Mouse (Mus musculus) ES-Bruce4 (cell line): ENCODE results near the gene Adamts20. TPM values are rescaled to one million over a fixed set of nuclear protein-coding genes. Genes with fewer than 3 reads are reported as not detected.

Experiments used
- H3K27ac ChIP-seq: 2 replicates; pipeline ENCODE4 v1.5.1; 2012; ENCODE audit warnings: low read length, inconsistent platforms; ENCODE audit not compliant: insufficient read depth
- H3K27me3 ChIP-seq: 2 replicates; pipeline ENCODE4 v1.6.1; 2012; ENCODE audit warnings: mild to moderate bottlenecking, low read length, inconsistent platforms; ENCODE audit not compliant: control insufficient read depth, poor library complexity, insufficient read depth, severe bottlenecking
- H3K36me3 ChIP-seq: 2 replicates; pipeline ENCODE4 v1.6.1; 2012; ENCODE audit warnings: inconsistent platforms, mild to moderate bottlenecking, low read length, moderate library complexity; ENCODE audit not compliant: control insufficient read depth, poor library complexity, insufficient read depth, severe bottlenecking
- H3K4me1 ChIP-seq: one replicate; pipeline ENCODE4 v1.8.1; 2011; ENCODE audit warnings: low read length; ENCODE audit not compliant: control insufficient read depth, insufficient read depth
- H3K4me3 ChIP-seq: 2 replicates; pipeline ENCODE4 v1.5.1; 2011; ENCODE audit warnings: low read depth, mild to moderate bottlenecking, low read length
- H3K9ac ChIP-seq: 2 replicates; pipeline ENCODE4 v1.6.1; 2012; ENCODE audit warnings: low read depth, mild to moderate bottlenecking, inconsistent platforms; ENCODE audit not compliant: poor library complexity, severe bottlenecking
- H3K9me3 ChIP-seq: replicated peaks from 2 replicates; pipeline ENCODE4 v1.6.1; 2012; ENCODE audit warnings: mild to moderate bottlenecking, low read length, inconsistent platforms; ENCODE audit not compliant: control insufficient read depth, poor library complexity, insufficient read depth, severe bottlenecking
- CTCF ChIP-seq: IDR thresholded peaks from one replicate; pipeline ENCODE4 v1.8.1; 2011; ENCODE audit warnings: low read depth, low read length
- EP300 ChIP-seq: IDR thresholded peaks from 2 replicates; pipeline ENCODE4 v1.6.1; 2011; ENCODE audit warnings: low read depth, low read length; ENCODE audit not compliant: insufficient read depth
- POLR2A ChIP-seq: IDR thresholded peaks from one replicate; pipeline ENCODE4 v1.8.1; 2011; ENCODE audit warnings: low read length; ENCODE audit not compliant: insufficient read depth
- polyA plus RNA-seq: library from polyadenylated mRNA; stranded (reverse); fragments of >200 nt; gene quantifications from 2 replicates; pipeline ENCODE4 v1.2.4, GENCODE M21; 2011; ENCODE audit warnings: low read depth; ENCODE audit not compliant: missing spikeins, insufficient read depth, insufficient read length

The Adamts20 gene
- polyA plus RNA-seq, 1 experiment, result 0.42 TPM

GRCm38 (mm10) chr15:94325509-94326181, 139.6 kb downstream of the Adamts20 start:
- no peak overlapping the region for H3K4me3 ChIP-seq
- TF ChIP-seq EP300 (no peak), CTCF (no peak), POLR2A (no peak)
- no peak overlapping the region for H3K9ac ChIP-seq
- no peaks in the 10 kb centered on the region for H3K9me3 ChIP-seq
- no peaks in the 10 kb centered on the region for H3K36me3 ChIP-seq
- H3K27ac ChIP-seq, result no peak overlapping the region
- no peaks in the 10 kb centered on the region for H3K4me1 ChIP-seq
- no peaks in the 10 kb centered on the region for H3K27me3 ChIP-seq

DNA sequence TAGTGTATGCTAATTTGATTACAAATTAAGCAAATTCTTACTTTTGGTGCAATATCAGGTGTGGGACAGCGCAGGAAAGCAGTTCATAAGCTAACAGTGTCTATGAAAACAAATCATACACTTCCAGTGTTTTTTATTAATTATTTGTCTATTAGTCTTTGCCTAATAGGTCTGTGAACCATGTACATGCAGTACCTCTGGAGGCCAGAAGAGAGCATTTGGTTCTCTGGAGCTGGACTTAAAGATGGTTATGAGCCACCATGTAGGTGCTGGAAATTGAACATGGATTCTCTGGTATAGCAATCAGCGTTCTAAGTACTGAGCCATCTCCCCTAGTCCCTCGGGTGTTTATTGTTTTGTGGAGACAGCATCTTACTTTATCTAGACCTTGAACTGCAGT, 149.0 kb downstream of the Adamts20 start:
- H3K4me3 ChIP-seq, result no peak overlapping the region
- no peaks in the 10 kb centered on the region for H3K27me3 ChIP-seq
- TF ChIP-seq POLR2A (no peak), CTCF (no peak), EP300 (no peak)
- no peaks in the 10 kb centered on the region for H3K36me3 ChIP-seq
- H3K4me1 ChIP-seq, result no peaks in the 10 kb centered on the region
- no peaks in the 10 kb centered on the region for H3K9me3 ChIP-seq
- no peak overlapping the region for H3K9ac ChIP-seq
- no peak overlapping the region for H3K27ac ChIP-seq

DNA sequence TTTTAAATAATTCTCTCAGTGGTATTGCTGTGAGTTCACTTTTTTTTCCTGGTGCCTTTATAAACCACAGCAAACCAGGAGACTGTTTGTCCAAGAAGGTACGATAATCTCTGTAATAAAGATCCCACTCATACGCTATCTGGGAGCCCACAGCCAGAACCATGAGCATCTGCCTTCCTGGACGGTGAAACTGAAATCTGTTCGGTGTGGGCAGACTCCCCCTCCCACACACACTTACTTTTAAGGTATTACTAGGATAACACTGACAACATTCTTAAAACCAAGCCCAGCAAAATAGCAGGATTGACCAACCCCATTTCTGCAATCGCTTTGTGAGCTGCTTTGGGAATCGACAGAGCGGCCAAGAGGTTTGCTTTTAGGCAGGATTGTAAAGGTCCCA, 155.5 kb downstream of the Adamts20 start:
- Histone ChIP-seq H3K9me3 (no peaks in the 10 kb centered on the region), H3K27me3 (no peaks in the 10 kb centered on the region), H3K27ac (no peak overlapping the region), H3K36me3 (no peaks in the 10 kb centered on the region), H3K4me3 (no peak overlapping the region), H3K9ac (no peak overlapping the region), H3K4me1 (no peaks in the 10 kb centered on the region)
- no peak for TF ChIP-seq EP300
- no peak for TF ChIP-seq POLR2A
- no peak for TF ChIP-seq CTCF

DNA sequence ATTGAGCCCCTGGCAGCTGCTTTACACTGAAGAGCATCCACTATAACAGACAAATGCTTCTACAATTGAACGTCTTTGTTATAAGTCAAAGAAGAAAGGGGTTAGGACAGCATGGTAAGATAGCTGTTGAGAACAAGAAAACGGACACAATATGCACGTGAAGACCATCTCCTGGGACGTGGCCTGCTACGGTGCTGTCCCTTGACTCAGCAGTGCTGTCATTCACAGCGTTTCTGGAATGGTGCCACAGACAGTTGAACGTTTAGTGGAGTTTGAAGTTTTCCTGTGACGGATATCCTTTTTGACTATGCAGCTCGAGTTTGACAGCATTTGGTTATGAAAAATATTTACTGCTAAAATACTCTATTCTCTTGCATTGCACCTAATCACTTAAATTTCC, 157.3 kb downstream of the Adamts20 start:
- TF ChIP-seq EP300 (no peak), POLR2A (no peak), CTCF (no peak)
- Histone ChIP-seq H3K4me3 (no peak overlapping the region), H3K27me3 (no peaks in the 10 kb centered on the region), H3K9me3 (no peaks in the 10 kb centered on the region), H3K9ac (no peak overlapping the region), H3K36me3 (no peaks in the 10 kb centered on the region), H3K4me1 (no peaks in the 10 kb centered on the region), H3K27ac (no peak overlapping the region)

DNA sequence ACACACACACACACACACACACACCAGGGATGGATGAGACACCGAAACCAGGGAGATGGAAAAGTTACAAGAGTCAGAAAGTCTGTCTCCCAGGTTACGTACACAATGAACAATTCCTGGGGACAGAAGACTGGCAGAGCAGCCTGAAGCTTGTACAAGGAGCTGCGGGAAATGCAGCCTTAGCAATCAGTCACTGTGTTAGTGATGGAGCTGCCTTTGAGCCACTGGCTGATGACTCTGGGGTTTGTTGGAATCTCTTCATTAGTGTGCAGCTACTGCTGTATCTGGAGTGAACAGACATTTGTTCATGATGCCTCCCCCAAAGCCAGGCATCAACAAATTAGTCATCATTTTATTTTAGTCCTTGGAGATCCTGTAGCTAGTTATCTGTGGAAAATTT, 162.1 kb downstream of the Adamts20 start:
- Histone ChIP-seq H3K4me3 (no peak overlapping the region), H3K4me1 (no peaks in the 10 kb centered on the region), H3K27me3 (no peaks in the 10 kb centered on the region), H3K27ac (no peak overlapping the region), H3K9ac (no peak overlapping the region), H3K9me3 (0 out of 2 replicates have a peak, but pooled peaks cover 5% of the 10 kb centered on the region), H3K36me3 (no peaks in the 10 kb centered on the region)
- no peak for TF ChIP-seq POLR2A
- no peak for TF ChIP-seq CTCF
- TF ChIP-seq EP300, result no peak

- Histone ChIP-seq H3K4me3 (no peak overlapping the region), H3K27ac (no peak overlapping the region), H3K36me3 (no peaks in the 10 kb centered on the region), H3K27me3 (no peaks in the 10 kb centered on the region), H3K9ac (no peak overlapping the region), H3K4me1 (no peaks in the 10 kb centered on the region), H3K9me3 (no peaks in the 10 kb centered on the region)
- no peak for TF ChIP-seq POLR2A
- no peak for TF ChIP-seq EP300
- TF ChIP-seq CTCF, result no peak
Measured at GRCm38 (mm10) chr15:94294084-94294483, 171.1 kb downstream of the Adamts20 start.
